Mouse (Mus musculus): ENCODE measurements at regions not wholly inside any gene's neighbourhood (a gene's known extent, or its start where the extent isn't known, plus 50 kb on each side); places are given as distances from the start of the nearest gene placed in this dataset.
"Not testable (repeated sequence)": the region's sequence is repeated elsewhere in the genome, so short reads cannot be mapped to it uniquely, and the experiment has no call there.

DNA sequence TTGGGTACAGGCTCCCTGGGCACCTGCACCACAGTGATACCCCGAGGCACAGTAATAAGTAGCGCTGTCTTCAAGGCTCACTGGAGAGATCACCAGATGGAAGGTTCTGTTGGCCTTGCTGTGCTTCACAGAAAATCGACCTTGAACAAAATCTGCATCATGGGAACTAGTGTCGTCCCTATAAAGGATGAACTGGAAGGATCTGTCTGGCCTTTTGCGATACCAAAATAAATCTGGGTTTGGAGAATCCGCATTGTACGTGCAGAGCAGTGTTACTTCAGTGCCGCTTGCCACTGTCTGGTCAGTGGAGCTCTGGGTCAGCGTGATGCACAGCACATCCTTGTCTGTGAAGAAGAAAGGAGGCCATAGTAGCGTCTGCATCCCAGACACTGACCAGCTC is 105.3 kb downstream of the Dad1 start:
- DNase-seq (ENCODE audit: low spot score): no peak

DNA sequence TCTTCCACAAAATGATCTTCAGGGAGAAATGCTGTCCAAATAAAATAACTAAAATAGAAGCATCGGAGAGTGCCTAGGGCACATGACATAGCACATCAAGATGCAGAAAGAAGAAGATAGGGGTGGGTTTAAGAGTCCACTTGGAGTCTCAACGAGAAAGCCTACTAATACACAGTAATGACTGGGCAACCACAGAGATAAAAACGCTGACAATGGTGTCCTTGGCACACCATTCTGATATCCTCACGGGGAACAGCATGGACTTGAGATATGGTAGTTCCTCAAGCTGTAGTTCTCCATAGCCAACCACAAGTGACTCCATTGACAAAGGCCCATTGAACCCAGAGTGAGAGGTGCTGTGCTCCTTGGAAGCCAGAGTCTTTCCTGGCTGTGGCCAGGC is 105.8 kb downstream of the Dad1 start:
- no peak for DNase-seq (ENCODE audit: low spot score)

DNA sequence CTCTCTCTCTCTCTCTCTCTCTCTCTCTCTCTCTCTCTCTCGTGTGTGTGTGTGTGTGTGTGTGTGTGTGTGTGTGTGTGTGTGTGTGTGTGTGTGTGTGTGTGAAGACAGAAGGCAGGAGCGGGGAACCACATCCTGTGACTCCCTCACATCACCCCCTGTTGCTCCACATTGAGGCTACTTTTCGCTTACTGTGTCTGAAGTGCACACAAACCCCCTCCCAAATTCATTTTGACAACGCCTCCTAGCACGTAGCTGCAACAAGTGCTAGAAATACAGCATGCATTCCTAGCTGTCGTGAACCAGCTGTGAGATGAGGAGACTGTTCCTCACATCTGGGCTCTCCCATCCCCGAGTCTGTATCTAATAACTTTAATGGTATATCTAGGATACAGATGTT is 106.4 kb downstream of the Dad1 start:
- no peak for DNase-seq (ENCODE audit: low spot score)

DNA sequence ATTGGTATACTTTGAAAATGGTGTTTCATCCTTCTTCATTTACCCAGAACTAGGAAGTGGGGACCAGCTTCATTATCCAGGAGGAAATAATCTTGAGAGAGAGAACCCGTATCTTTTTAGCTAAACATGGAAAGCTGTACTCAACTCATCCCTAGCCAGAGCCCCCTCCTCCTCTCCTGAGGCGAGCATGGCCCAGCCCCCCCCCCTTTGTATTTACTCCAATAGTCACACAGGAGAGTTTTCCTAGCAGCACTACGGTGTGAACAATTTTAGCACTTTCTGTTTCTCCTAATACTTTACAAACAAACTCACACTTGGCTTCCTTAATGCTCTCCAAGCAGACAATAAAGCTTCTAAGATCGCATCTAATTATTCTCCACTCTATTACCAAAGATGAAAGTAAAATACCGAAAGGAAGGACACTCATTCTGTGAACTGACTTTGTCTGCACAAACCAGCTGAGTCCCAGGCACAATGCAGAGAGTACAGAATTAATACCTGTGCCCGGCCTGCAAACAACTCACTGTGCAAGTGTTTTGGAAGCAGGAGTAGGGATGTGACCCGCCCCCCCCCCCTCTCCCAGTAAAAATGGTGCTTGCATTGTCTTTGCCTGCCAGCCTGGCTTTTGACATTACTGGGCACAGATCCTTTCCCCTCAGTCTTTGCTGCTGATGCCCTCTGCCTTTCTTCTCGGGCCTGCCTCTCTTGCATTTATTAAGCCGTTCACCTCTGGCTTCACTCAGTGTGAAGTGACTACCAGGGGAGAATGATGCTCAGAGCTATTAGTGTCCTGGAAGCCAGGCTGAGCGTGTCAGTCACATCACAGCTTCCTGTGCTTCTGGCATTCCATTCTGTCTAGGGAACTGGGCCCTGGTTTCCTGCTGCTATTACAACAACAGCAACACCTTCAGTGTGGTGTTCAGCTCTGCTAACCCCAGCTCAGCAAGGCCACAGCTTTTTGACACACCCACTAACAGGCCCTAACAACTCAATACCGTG is 107.9 kb downstream of the Dad1 start:
- DNase-seq (ENCODE audit: low spot score): peak; percentile 26

DNA sequence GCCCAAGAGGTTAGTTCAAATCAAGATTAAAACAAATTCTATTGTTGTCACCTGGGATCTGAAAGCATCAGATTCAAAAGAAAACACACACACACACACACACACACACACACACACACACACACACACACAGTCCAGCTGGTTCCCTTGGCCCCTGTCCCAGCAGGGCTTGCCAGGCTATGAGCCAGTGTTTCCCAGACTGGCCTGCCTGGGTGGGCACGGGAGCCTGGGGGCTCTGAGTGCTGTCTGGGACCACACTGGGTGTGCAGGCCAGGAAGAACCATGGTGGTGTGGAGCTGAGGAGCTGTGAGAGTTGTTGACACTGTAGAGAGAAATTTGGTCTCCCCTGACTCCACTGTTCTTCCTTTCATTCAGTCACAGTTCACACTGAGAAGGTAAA is 110.1 kb downstream of the Dad1 start:
- no peak for DNase-seq (ENCODE audit: low spot score)

DNA sequence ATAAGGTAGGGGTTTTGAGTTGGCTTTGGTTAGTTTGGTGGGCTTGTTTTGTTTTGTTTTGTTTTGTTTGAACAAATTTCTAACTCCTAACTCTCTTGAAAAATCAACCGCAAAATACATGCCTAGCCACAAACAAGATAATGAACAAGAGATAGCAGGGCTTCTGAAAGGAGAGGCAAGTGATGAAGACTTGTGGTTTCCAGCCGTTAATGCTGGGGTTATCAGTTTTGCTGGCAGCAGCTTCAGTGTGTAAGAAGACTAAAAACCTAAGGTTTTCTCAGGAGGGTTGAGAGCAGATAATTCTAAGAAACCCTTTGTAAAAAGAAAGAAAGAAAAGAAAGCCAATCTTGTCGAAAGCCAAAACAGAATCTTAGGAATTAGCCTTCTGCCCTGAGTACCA is 115.6 kb downstream of the Dad1 start:
- DNase-seq (ENCODE audit: low spot score): no peak

DNA sequence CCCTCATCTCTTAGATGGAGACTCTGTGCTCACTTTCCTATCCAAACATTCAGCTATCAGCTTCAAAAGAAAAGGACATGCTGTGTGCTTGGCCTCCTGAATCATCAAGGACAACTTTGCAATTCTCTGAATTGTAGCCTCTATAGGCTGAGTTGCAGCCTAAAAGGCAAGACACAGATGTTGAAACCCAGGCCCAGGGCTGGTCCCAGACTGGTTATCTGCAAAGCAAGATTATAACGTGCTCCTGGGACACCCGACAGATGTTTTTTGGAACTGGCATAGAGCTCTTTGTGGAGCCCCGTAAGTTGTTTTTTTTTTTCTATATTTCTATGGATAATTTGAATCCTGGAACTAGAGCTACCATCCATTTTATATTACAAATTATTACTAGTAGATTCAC is 117.4 kb downstream of the Dad1 start:
- DNase-seq (ENCODE audit: low spot score): no peak

DNA sequence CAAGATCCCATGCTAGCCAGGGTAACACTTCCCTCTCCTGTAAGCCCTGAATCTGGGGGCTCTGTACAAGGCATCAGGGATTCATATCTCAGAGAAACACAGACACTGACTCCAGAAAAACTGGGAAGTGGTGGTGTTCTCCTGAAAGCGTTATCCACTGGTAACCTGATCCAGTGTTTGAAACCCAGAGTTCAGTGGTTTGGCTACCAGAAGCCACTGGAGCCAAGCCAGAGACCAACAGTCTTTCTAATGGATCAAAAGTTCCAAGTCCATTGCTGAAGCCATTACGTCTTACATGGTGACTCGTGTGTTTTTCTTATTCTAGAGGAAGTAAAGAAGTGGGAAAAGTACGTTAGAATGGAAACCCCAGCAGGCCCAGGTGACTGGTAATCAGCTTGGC is 125.6 kb downstream of the Dad1 start:
- no peak for DNase-seq (ENCODE audit: low spot score)

DNA sequence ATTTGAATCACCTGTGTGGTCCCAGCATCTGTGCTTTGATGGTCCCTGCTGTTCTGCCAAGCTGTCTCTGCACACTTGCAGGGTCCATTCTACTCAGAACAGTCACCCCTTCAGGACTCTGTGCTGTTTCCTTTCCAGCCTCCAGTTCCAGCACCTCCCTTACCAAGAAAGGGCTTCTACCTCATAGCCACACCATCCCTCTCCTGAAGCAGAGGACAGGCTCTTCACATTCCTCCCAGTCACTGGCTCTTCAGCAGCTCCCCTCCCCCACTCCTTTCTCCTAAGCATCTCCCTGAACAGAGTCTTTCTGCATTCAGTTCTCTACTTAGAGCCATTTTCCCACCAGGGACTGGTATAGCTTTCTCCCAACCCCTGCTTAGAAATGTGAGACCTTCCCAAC is 128.4 kb downstream of the Dad1 start:
- no peak for DNase-seq (ENCODE audit: low spot score)

DNA sequence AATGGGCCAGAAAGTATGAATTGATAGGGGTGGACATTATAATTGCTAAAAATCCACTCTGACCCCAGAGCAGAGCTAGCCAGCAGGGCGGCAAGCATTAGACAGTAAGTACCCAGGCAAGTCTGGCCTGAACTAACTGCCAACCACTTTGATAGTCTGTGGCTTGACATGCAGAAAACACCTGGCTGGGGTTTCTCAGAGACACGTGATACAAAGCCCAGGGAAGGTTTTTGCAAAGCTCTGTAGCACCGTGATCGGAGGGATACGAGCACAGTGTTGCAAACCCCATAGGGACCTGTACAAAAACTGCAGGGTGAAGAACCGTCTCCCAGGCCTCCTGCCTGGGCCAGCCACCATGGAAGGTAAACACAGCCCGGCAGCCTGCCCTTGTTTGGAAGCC is 131.9 kb downstream of the Dad1 start:
- DNase-seq (ENCODE audit: low spot score): no peak

DNA sequence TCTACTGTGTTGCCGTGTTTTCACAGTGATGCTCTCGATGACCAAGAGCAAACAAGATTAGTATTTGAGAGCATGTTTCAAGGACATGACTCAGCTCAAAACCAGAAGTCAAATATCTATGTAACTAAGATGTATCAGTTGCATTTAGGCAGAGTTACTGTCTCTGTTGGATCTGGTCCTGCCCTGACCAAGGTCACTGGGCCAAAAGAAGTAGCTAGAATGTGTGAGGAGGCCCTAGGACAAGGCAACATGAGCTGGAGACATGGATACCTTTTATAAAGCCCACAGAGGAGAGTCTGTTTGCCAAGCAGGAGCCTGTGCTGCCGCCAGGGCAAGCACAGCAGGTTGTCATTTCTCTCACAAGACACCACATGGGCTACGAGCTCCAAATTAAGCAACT is 132.6 kb downstream of the Dad1 start:
- DNase-seq (ENCODE audit: low spot score): no peak

DNA sequence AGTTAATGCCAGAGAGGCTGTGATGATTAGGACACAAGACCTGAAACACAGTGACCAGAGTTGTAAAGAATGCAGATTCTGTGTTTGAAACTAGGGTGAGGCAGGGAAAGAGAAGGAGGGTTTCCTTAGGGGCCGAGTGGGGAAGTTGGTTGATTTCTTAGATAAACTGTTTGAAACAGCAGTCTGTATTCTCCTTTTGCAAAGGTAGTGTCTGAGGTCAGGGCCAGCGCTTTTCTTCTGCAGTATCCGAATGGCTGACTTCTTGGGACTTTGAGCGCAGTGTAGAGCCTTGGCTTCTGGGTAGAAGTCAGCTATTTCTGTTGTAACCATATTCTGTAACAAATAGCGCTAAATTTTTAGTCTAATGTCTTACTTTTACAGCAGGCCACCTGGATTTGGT is 133.7 kb downstream of the Dad1 start:
- no peak for DNase-seq (ENCODE audit: low spot score)

DNA sequence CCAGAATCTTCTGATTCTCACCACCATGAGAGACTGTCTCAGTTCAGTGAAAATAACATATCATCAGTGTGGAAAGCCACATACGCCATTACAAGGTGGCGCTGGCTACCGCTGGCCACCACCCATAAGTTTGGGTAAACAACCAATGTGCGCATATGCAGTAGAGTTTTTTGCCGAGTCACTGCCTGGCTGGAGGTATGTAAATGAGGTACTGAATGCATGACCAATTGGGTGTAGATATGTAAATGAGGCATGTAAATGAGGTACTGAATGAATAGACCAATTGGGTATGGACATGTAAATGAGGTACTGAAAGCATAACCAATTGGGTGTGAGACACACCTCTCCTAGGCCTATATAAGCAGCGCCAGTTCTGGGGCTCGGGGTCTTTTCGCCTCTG is 136.3 kb downstream of the Dad1 start:
- not testable (repeated sequence) for DNase-seq (ENCODE audit: low spot score)

DNA sequence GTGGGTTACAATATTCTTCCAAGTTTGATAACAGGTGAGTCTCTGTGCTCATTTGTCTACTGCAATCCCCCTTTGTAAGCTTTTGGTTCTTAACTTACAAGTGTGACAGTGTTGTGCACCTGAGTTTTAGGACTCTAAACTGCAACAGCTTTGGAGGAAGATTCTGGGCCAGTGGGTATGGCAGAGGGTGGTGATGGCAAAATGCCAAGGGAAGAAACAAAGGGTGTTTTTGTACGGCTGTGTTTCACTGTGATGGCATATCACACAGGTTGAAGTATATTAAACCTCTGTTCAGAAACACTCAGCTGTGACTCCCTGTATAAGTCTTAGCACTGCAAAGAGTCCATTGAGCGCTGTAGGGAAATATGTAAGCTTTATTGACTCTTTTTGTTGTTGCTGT is 140.7 kb downstream of the Dad1 start:
- DNase-seq (ENCODE audit: low spot score): no peak

DNA sequence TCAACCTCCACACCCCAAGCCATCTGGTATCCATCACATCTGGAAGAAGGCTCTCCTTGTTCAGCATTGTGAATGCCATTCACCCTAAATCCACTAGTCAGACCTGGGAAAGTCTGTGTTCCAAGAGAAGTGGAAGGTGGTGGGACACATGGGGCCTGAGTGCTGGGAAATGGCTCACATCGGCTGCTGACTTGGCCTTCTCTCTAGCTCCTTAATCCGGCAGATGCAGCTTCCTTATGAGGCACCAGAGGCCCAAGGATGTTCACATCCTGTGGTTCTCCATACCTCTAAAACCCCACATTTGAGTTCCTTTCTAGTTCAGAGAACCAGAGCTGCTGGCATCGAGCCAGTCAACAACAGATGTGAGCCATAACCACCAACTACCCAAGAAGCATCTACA is 142.9 kb downstream of the Dad1 start:
- DNase-seq (ENCODE audit: low spot score): no peak

DNA sequence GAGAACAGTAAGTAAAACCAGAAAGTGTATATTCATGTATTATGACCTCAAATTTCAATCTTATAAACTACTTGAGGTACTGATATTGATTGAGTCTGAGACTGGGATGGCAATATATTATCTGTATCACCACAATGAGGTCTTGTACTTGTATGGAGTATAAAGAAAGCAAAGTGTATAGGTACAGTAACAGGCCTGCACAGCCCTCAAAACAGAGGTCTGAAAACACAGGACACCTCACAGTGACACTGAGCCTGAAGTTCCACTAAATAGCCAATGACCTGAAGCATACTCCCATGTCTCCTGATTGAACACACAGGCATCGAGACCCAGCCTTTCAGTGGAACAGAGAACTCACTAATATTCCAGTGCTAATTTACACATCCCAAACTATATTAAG is 144.8 kb downstream of the Dad1 start:
- DNase-seq (ENCODE audit: low spot score): no peak

DNA sequence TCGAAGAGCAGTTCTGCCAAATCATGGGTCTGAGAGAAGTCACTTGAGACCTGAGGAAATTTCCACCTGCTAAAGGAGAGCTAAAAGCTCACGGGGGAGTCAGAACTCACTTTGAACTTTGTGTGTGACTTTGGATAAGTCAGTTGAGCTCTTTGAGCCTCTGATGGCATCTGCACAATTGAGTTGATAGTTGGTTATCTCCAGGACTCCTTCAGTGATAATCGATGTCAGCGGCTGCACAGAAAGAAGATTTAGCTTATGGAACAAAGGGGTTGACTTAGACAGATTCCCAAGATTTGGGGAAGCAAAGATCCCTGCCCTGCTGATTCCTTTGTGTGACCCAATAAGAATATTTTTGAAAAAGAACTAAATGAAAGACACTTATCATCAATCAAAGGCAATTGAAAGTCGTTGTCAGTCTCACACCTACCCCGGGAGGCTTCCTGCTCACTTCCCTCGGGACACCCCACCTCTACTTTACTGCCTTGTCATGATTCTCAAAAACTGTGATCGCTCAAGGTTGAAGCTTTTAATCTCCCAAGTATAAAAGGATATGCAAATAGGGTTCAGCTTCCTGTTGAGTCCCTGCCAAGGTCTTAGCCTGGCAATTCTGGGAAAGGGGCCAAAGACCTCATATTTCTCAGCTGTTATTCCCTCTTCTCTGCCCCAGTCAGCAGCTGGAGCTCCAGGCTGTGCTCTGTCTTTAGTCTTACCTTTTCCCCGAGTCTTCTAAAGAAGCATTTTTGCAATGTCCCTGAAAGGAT is 145.4 kb downstream of the Dad1 start:
- DNase-seq (ENCODE audit: low spot score): no peak

DNA sequence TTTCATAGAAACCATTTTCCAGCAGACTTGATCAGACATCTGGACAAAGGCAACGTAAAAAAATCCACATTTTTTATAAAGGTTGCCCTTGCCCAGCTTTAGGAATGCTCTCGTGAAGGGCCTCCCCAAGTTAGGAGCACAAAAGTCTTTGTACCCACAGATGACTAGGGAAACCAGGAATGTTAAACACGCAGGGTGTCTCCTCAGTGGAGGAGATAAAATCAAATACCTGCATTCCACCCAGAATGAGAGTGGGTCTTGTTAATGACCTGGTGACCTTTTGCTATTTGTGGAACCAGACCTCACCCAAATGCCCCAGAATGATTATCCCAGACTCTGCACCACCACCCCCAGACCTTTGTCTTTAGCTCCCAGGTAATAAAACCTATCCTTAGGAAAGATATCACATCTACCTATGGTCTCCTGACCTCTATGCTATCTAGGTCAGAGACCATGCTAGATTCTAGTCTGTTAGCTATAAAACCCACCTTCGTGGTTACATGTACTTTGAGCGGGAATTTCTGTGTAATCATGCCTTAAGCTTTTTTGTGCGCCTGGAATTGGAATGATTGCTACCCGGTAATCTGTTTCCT is 146.6 kb downstream of the Dad1 start:
- DNase-seq (ENCODE audit: low spot score): no peak

DNA sequence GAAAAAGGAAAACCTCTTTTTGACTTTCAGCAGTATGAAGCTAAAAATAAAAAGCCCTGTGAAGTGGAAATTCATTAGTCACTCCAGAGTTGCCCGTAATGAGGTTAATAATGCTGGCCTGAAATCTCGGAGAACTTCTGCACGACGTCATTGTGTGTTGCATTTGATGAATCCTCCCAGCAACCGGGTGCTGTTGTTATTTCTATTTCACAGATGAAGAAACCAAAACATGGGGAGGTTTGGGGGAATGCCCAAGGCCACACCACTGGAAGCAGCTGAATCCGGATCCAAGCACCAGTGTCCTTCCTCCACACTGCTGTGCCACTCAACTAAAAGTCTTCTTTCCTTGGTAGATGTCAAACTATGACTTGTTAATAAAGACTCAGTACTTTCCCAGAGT is 149.7 kb downstream of the Dad1 start:
- no peak for DNase-seq (ENCODE audit: low spot score)

DNA sequence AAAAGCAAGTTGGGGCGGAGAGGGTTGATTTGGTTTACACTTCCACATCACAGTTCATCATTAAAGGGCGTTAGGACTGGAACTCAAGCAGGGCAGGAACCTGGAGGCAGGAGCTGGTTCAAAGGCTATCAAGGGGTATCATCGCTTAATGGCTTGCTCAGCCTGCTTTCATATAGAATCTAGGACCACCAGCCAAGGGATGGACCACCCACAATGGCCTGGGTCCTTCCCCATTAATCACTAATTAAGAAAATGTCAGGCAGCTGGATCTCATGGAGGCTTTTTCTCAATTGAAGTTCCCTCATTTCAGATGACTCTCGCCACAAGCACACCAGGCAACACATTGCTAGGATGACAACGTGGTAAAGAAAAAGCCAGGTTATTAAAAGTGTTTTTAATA is 150.4 kb downstream of the Dad1 start:
- DNase-seq (ENCODE audit: low spot score): no peak

DNA sequence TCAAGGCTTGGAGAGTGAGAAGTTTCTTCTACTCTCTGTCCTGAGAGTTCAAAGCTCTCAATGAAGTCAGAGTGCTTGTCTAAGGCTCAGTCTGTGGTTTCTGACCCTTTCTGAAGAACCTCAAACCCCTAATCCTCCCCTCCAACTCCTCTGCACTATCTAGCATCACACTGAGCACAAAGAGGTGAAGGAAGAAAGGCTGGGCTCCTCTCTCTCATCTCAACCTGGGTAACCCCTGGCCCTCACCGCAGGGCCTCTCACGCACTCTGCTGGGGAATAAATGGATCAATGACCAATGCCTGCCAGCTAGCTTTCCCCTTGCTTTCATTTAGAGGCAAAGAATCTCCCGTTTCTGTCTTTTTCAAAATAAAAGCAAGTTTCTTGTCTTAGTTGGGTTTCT is 150.8 kb downstream of the Dad1 start:
- no peak for DNase-seq (ENCODE audit: low spot score)

DNA sequence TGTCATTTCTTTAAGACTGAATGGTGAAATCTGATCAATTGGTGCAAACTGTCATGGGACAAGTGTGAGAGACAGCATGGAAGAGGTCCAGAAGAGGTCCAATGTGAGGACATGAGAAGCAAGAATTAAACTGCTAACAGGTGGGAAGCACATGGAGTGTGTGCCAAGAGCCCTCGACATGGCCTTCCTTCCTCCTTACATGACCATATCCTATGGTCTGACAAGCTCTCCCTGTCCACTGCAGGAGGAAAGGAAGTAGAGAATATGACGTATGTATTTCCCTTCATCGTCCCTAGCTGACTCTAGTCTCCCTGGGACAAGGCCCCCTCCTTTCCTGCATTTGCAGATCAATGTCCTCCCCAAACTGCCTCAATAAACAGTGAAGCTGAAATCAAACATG is 152.1 kb downstream of the Dad1 start:
- DNase-seq (ENCODE audit: low spot score): no peak

DNA sequence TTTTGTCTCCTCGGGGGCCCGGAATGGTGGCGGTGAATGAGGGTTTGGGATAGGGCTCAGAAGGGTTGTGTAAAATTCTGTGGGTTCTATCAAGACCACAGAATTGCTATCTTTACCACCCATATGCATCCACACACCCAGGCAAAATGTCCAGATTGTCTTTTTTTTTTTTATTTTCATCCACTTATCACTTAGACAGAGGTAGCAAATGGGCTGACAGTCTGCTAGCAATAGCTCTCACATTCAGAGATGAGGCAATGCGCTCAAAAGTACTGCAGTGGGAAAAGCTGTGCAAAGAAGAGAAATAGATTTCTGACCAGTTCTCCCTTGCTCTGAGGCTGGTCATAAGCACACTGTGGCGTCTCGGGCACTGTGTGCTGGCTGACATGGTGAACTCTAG is 154.5 kb downstream of the Dad1 start:
- no peak for DNase-seq (ENCODE audit: low spot score)

Data from embryo, embryonic 10.5 days (tissue).